Mouse (Mus musculus) liver, embryonic 13.5 days (tissue): ENCODE results near the gene Prkrip1. TPM values are rescaled to one million over a fixed set of nuclear protein-coding genes. Genes with fewer than 3 reads are reported as not detected.
"Not testable (repeated sequence)": the region's sequence is repeated elsewhere in the genome, so short reads cannot be mapped to it uniquely, and the experiment has no call there.

Experiments used
- ATAC-seq: fragments of 200-750 bp; cut with Nextera tagmentation; 2 replicates; pipeline ENCODE4 v1.8.0; 2017; ENCODE audit warnings: low read depth, mild to moderate bottlenecking, moderate number of reproducible peaks, moderate library complexity
- DNase-seq: peaks from one replicate; pipeline ENCODE4 v3.0.0; 2022
- H3K27ac ChIP-seq: fragments of 300-500 bp; sonication (generic); 2 replicates; pipeline ENCODE4 v1.5.1; 2015; ENCODE audit warnings: moderate library complexity, mild to moderate bottlenecking, inconsistent platforms
- H3K27me3 ChIP-seq: fragments of 300-500 bp; sonication (generic); 2 replicates; pipeline ENCODE4 v1.6.1; 2015; ENCODE audit warnings: mild to moderate bottlenecking, inconsistent platforms
- H3K36me3 ChIP-seq: fragments of 300-500 bp; sonication (generic); 2 replicates; pipeline ENCODE4 v1.6.1; 2015; ENCODE audit warnings: mild to moderate bottlenecking, inconsistent platforms
- H3K4me1 ChIP-seq: fragments of 300-500 bp; sonication (generic); replicated peaks from 2 replicates; pipeline ENCODE4 v1.6.1; 2015; ENCODE audit warnings: inconsistent platforms
- H3K4me2 ChIP-seq: fragments of 300-500 bp; sonication (generic); 2 replicates; pipeline ENCODE4 v1.6.1; 2015; ENCODE audit warnings: inconsistent platforms, mild to moderate bottlenecking, moderate library complexity
- H3K4me3 ChIP-seq: fragments of 300-500 bp; sonication (generic); replicated peaks from 2 replicates; pipeline ENCODE4 v1.5.1; 2015; ENCODE audit warnings: mild to moderate bottlenecking, inconsistent platforms
- H3K9ac ChIP-seq: fragments of 300-500 bp; sonication (generic); 2 replicates; pipeline ENCODE4 v1.6.1; 2015; ENCODE audit warnings: mild to moderate bottlenecking, inconsistent platforms
- H3K9me3 ChIP-seq: fragments of 300-500 bp; sonication (generic); replicated peaks from 2 replicates; pipeline ENCODE4 v1.6.1; 2016; ENCODE audit warnings: inconsistent platforms
- WGBS: fragments of 180-500 bp; shearing (Covaris S2); methylation state at CpG from one replicate; pipeline ENCODE4 v1.1.7; 2015; ENCODE audit not compliant: insufficient replicate concordance; 5-methylcytosine and 5-hydroxymethylcytosine counted together
- polyA plus RNA-seq: library from polyadenylated mRNA; unstranded; fragments of >200 nt; fragmentation: Nextera tagmentation; extraction: Ambion mirVana; gene quantifications from 2 replicates; pipeline ENCODE4 v1.2.1, GENCODE M21; 2015

The Prkrip1 gene
- polyA plus RNA-seq, 1 experiment from 2014 or later = 34.5 TPM

GRCm38 (mm10) chr5:136211341-136212102 is 12.8 kb upstream of the Prkrip1 start:
- not testable (repeated sequence) for ATAC-seq, H3K9ac ChIP-seq, H3K4me3 ChIP-seq, DNase-seq, H3K27ac ChIP-seq, H3K27me3 ChIP-seq, H3K9me3 ChIP-seq, H3K36me3 ChIP-seq, H3K4me1 ChIP-seq, H3K4me2 ChIP-seq
- 59% methylated on average over 14 of the region's 14 CpGs for WGBS

GRCm38 (mm10) chr5:136210549-136210948 is 11.8 kb upstream of the Prkrip1 start:
- no peaks in the 10 kb centered on the region for H3K36me3 ChIP-seq
- H3K27me3 ChIP-seq = no peaks in the 10 kb centered on the region
- H3K4me1 ChIP-seq = no peaks in the 10 kb centered on the region
- H3K9me3 ChIP-seq = 0 out of 2 replicates have a peak, but pooled peaks cover 4% of the 10 kb centered on the region
- DNase-seq = no peak
- no peak overlapping the region for H3K4me3 ChIP-seq
- no peak for ATAC-seq
- no peak overlapping the region for H3K4me2 ChIP-seq
- no peak overlapping the region for H3K27ac ChIP-seq
- 32% methylated on average over 5 of the region's 5 CpGs for WGBS
- no peak overlapping the region for H3K9ac ChIP-seq

GRCm38 (mm10) chr5:136201832-136202231 is 3.1 kb upstream of the Prkrip1 start:
- no peaks in the 10 kb centered on the region for H3K9me3 ChIP-seq
- DNase-seq (peak; percentile 36), ATAC-seq (no peak)
- H3K4me2 ChIP-seq = no peak overlapping the region
- H3K36me3 ChIP-seq = peaks cover 5% of the 10 kb centered on the region
- 28% methylated on average over 7 of the region's 7 CpGs for WGBS
- H3K27me3 ChIP-seq = no peaks in the 10 kb centered on the region
- H3K27ac ChIP-seq = no peak overlapping the region
- H3K4me1 ChIP-seq = peaks cover 20% of the 10 kb centered on the region
- no peak overlapping the region for H3K4me3 ChIP-seq
- no peak overlapping the region for H3K9ac ChIP-seq

GRCm38 (mm10) chr5:136199526-136199925 is 763 bp upstream of the Prkrip1 start:
- peaks cover 28% of the 10 kb centered on the region for H3K36me3 ChIP-seq
- no peak overlapping the region for H3K27ac ChIP-seq
- H3K4me2 ChIP-seq = peak overlapping the region; percentile 92
- H3K4me1 ChIP-seq = peaks cover 21% of the 10 kb centered on the region
- ATAC-seq (no peak), DNase-seq (no peak)
- peak overlapping the region; percentile 93 for H3K4me3 ChIP-seq
- WGBS = 40% methylated on average over 11 of the region's 11 CpGs
- no peaks in the 10 kb centered on the region for H3K27me3 ChIP-seq
- H3K9me3 ChIP-seq = no peaks in the 10 kb centered on the region
- H3K9ac ChIP-seq = peak overlapping the region; percentile 89

- Histone ChIP-seq H3K4me3 (no peak overlapping the region), H3K27me3 (no peaks in the 10 kb centered on the region), H3K27ac (no peak overlapping the region), H3K9me3 (no peaks in the 10 kb centered on the region), H3K9ac (no peak overlapping the region), H3K4me1 (peaks cover 2% of the 10 kb centered on the region; the same call in 1 of the 2 replicates), H3K36me3 (peaks cover 95% of the 10 kb centered on the region), H3K4me2 (no peak overlapping the region)
- DNase-seq (no peak), ATAC-seq (no peak)
- WGBS = 77% methylated on average over 7 of the region's 7 CpGs
These were observed 6.9 kb downstream of the Prkrip1 start for GRCm38 (mm10) chr5:136191870-136192269.

GRCm38 (mm10) chr5:136186723-136187122 is 12.0 kb downstream of the Prkrip1 start:
- WGBS = 26% methylated on average over 4 of the region's 4 CpGs
- no peak for ATAC-seq
- H3K4me1 ChIP-seq = 0 out of 2 replicates have a peak, but pooled peaks cover 13% of the 10 kb centered on the region
- DNase-seq = no peak
- no peak overlapping the region for H3K4me2 ChIP-seq
- no peak overlapping the region for H3K27ac ChIP-seq
- H3K9ac ChIP-seq = no peak overlapping the region
- H3K27me3 ChIP-seq = no peaks in the 10 kb centered on the region
- no peaks in the 10 kb centered on the region for H3K9me3 ChIP-seq
- H3K4me3 ChIP-seq = no peak overlapping the region
- peaks cover 91% of the 10 kb centered on the region for H3K36me3 ChIP-seq

- H3K36me3 ChIP-seq = peaks cover 93% of the 10 kb centered on the region
- no peak for ATAC-seq
- WGBS = 81% methylated on average over 7 of the region's 7 CpGs
These were observed 15.0 kb downstream of the Prkrip1 start for GRCm38 (mm10) chr5:136183766-136184165.

GRCm38 (mm10) chr5:136182830-136183229 is 15.9 kb downstream of the Prkrip1 start:
- H3K9ac ChIP-seq = no peak overlapping the region
- peaks cover 93% of the 10 kb centered on the region for H3K36me3 ChIP-seq
- 25% methylated on average over 4 of the region's 4 CpGs for WGBS
- ATAC-seq (no peak), DNase-seq (no peak)
- H3K27ac ChIP-seq = no peak overlapping the region
- no peak overlapping the region for H3K4me2 ChIP-seq
- no peak overlapping the region for H3K4me3 ChIP-seq
- H3K4me1 ChIP-seq = 0 out of 2 replicates have a peak, but pooled peaks cover 13% of the 10 kb centered on the region
- H3K27me3 ChIP-seq = no peaks in the 10 kb centered on the region
- no peaks in the 10 kb centered on the region for H3K9me3 ChIP-seq

More at GRCm38 (mm10) chr5:136183766-136184165, 15.0 kb downstream of the Prkrip1 start:
- no peak overlapping the region for H3K27ac ChIP-seq
- no peak overlapping the region for H3K4me3 ChIP-seq
- 0 out of 2 replicates have a peak, but pooled peaks cover 13% of the 10 kb centered on the region for H3K4me1 ChIP-seq
- H3K4me2 ChIP-seq = no peak overlapping the region
- H3K27me3 ChIP-seq = no peaks in the 10 kb centered on the region
- no peak overlapping the region for H3K9ac ChIP-seq
- no peak for DNase-seq
- H3K9me3 ChIP-seq = no peaks in the 10 kb centered on the region

- no peak for DNase-seq
- Histone ChIP-seq H3K27ac (no peak overlapping the region), H3K9ac (no peak overlapping the region), H3K4me3 (no peak overlapping the region), H3K4me2 (no peak overlapping the region), H3K36me3 (peaks cover 90% of the 10 kb centered on the region), H3K4me1 (0 out of 2 replicates have a peak, but pooled peaks cover 13% of the 10 kb centered on the region), H3K9me3 (no peaks in the 10 kb centered on the region), H3K27me3 (no peaks in the 10 kb centered on the region)
- 78% methylated on average over 6 of the region's 6 CpGs for WGBS
- ATAC-seq = no peak
These were observed 16.7 kb downstream of the Prkrip1 start for GRCm38 (mm10) chr5:136182049-136182448.

- Histone ChIP-seq H3K27ac (no peak overlapping the region), H3K9ac (no peak overlapping the region), H3K36me3 (peaks cover 84% of the 10 kb centered on the region), H3K9me3 (no peaks in the 10 kb centered on the region), H3K4me1 (0 out of 2 replicates have a peak, but pooled peaks cover 13% of the 10 kb centered on the region), H3K4me3 (no peak overlapping the region), H3K27me3 (no peaks in the 10 kb centered on the region), H3K4me2 (no peak overlapping the region)
- DNase-seq (no peak), ATAC-seq (no peak)
- 81% methylated on average over 6 of the region's 6 CpGs for WGBS
These were observed 17.6 kb downstream of the Prkrip1 start for GRCm38 (mm10) chr5:136181197-136181596.

GRCm38 (mm10) chr5:136179594-136179993 is 19.2 kb downstream of the Prkrip1 start:
- Histone ChIP-seq H3K27ac (no peak overlapping the region), H3K27me3 (no peaks in the 10 kb centered on the region), H3K4me1 (0 out of 2 replicates have a peak, but pooled peaks cover 13% of the 10 kb centered on the region), H3K4me3 (no peak overlapping the region), H3K9ac (no peak overlapping the region), H3K9me3 (no peaks in the 10 kb centered on the region), H3K36me3 (peaks cover 69% of the 10 kb centered on the region), H3K4me2 (no peak overlapping the region)
- no peak for DNase-seq
- 67% methylated on average over 5 of the region's 5 CpGs for WGBS
- ATAC-seq = no peak
